Mouse (Mus musculus): Measurements from ENCODE around the gene Myo9b. TPM values are rescaled to one million over a fixed set of nuclear protein-coding genes. Genes with fewer than 3 reads are reported as not detected.

The Myo9b gene
- polyA plus RNA-seq, 1 experiment from 2014 or later = 13.6 TPM

- 54% methylated on average over 8 of the region's 8 CpGs for WGBS
- Histone ChIP-seq H3K27ac (no peak overlapping the region), H3K9me3 (replicated peaks) (no peaks in the 10 kb centered on the region), H3K4me1 (replicated peaks) (peaks cover 52% of the 10 kb centered on the region), H3K36me3 (peaks cover 36% of the 10 kb centered on the region), H3K9ac (no peak overlapping the region), H3K4me2 (peak overlapping the region; percentile 59), H3K4me3 (peak overlapping the region; percentile 25), H3K27me3 (no peaks in the 10 kb centered on the region)
- ATAC-seq (replicated peaks; ENCODE audit: insufficient number of reproducible peaks, insufficient read depth, low FRiP score, low read depth) = no peak
These were observed 104.0 kb downstream of the Myo9b start for GRCm38 (mm10) chr8:71376423-71377030.

DNA sequence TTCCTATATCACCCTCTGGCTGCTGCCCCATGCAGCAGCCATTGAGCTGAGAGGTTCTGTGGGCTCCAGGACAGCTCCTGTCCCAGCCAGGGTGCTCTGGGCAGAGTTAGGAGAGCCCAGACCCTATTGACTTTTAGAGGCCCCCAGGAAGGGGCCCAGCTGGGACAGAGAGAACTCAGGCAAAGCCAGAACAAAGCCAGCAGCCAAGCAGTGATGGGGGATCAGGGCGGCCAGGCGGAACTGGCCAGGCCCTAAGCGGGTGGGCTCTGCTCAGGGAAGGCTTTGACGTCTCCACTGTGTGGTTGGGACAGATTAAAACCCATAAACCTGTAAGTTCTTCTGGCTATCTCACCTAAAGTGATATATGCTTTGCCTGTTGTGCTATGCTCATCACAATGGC, 106.5 kb downstream of the Myo9b start:
- Histone ChIP-seq H3K4me1 (replicated peaks) (peaks cover 61% of the 10 kb centered on the region), H3K27me3 (no peaks in the 10 kb centered on the region), H3K4me3 (peak overlapping the region; percentile 81), H3K4me2 (peak overlapping the region; percentile 97), H3K36me3 (peaks cover 30% of the 10 kb centered on the region), H3K9me3 (replicated peaks) (no peaks in the 10 kb centered on the region), H3K27ac (no peak overlapping the region), H3K9ac (0 out of 2 replicates have a peak overlapping the region, but pooled peaks have one; percentile 86)
- WGBS = 71% methylated on average over 4 of the region's 4 CpGs
- no peak for ATAC-seq (replicated peaks; ENCODE audit: insufficient number of reproducible peaks, insufficient read depth, low FRiP score, low read depth)

DNA sequence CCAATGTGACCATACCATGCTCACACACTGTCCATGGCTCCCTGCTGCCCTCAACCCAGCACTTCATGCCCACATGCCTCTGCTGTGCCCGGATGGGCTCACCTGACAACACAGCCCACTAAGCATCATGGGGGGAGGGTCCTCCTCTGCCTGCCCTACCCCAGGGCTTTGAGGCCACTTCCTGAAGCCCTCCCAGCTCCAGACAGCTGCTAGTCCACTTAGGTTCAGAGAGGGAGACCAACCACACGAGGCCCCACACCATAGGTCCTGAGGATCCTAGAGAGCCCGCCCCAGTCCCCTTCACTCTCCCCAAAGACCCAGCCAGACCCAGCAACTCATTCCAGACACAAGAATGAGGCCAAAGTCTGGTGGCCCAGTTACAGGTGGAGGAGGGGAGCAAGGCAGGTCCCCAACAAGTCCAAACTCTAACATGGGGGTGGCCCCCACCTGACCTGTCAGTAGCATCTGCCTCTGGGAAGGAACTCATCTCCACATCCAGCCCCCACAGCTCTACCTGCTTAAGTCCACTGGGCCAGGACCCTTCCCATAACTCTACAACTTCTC, 107.1 kb downstream of the Myo9b start:
- H3K36me3 ChIP-seq = peaks cover 24% of the 10 kb centered on the region; the same call in 1 of the 2 replicates
- 59% methylated on average over 3 of the region's 3 CpGs for WGBS
- no peak for ATAC-seq (replicated peaks; ENCODE audit: insufficient number of reproducible peaks, insufficient read depth, low FRiP score, low read depth)
- peak overlapping the region; percentile 86 for H3K9ac ChIP-seq
- peak overlapping the region; percentile 97 for H3K4me2 ChIP-seq
- peak overlapping the region; percentile 93; the same call in 1 of the 2 replicates for H3K27ac ChIP-seq
- H3K27me3 ChIP-seq = no peaks in the 10 kb centered on the region
- H3K4me1 ChIP-seq (replicated peaks) = peaks cover 61% of the 10 kb centered on the region
- H3K4me3 ChIP-seq = peak overlapping the region; percentile 81
- H3K9me3 ChIP-seq (replicated peaks) = no peaks in the 10 kb centered on the region

- no peaks in the 10 kb centered on the region for H3K27me3 ChIP-seq
- peak overlapping the region; percentile 93 for H3K27ac ChIP-seq
- peak overlapping the region; percentile 86 for H3K9ac ChIP-seq
- no peak for ATAC-seq (replicated peaks; ENCODE audit: insufficient number of reproducible peaks, insufficient read depth, low FRiP score, low read depth)
- H3K36me3 ChIP-seq = peaks cover 16% of the 10 kb centered on the region; the same call in 1 of the 2 replicates
- H3K9me3 ChIP-seq (replicated peaks) = no peaks in the 10 kb centered on the region
- WGBS = 2% methylated on average over 72 of the region's 72 CpGs
- H3K4me1 ChIP-seq (replicated peaks) = peaks cover 54% of the 10 kb centered on the region
- H3K4me3 ChIP-seq = peak overlapping the region; percentile 81
- H3K4me2 ChIP-seq = peak overlapping the region; percentile 97
These were observed 108.0 kb downstream of the Myo9b start for GRCm38 (mm10) chr8:71380178-71381171.

DNA sequence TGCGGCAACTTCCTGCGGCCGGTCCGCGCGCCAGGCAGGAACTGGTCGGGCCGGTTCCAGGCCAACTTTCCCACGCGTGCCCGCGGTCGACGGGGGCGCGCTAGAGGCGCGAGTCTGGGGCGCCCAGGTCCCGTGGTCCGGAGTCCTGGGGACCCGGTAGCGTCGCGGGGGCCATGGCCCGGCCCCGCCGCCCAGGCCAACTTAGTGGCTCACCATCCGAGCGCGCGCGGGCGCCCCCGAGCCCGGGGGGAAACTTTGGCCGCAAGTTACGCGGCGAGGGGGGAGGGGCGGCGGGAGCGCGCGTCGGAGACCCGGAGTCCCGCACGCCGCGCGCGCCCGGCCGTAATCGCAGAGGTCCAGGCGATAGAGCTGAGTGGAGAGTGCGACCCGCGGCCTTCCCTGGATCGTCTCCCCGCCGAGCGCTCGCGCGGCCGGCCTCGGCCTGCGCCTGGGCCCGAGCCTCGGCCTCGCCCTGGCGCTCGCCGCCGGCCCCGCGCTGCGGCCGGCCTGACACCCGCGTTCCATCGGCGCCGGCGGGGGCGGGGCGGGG, 109.0 kb downstream of the Myo9b start, which contains the start of gene Nr2f6:
Gene Nr2f6 (minus strand): TSS at position 540 of the 550 bp plus-strand sequence.
- Histone ChIP-seq H3K36me3 (peaks cover 16% of the 10 kb centered on the region; the same call in 1 of the 2 replicates), H3K27me3 (no peaks in the 10 kb centered on the region), H3K4me1 (replicated peaks) (peaks cover 44% of the 10 kb centered on the region), H3K9ac (peak within 1 kb of the TSS; percentile 86), H3K27ac (peak within 1 kb of the TSS; percentile 93), H3K4me3 (peak within 1 kb of the TSS; percentile 81), H3K9me3 (replicated peaks) (no peaks in the 10 kb centered on the region), H3K4me2 (peak within 1 kb of the TSS; percentile 97)
- under 1% methylated on average over 44 of the region's 89 CpGs for WGBS
- ATAC-seq (replicated peaks; ENCODE audit: insufficient number of reproducible peaks, insufficient read depth, low FRiP score, low read depth) = peak; percentile 51

DNA sequence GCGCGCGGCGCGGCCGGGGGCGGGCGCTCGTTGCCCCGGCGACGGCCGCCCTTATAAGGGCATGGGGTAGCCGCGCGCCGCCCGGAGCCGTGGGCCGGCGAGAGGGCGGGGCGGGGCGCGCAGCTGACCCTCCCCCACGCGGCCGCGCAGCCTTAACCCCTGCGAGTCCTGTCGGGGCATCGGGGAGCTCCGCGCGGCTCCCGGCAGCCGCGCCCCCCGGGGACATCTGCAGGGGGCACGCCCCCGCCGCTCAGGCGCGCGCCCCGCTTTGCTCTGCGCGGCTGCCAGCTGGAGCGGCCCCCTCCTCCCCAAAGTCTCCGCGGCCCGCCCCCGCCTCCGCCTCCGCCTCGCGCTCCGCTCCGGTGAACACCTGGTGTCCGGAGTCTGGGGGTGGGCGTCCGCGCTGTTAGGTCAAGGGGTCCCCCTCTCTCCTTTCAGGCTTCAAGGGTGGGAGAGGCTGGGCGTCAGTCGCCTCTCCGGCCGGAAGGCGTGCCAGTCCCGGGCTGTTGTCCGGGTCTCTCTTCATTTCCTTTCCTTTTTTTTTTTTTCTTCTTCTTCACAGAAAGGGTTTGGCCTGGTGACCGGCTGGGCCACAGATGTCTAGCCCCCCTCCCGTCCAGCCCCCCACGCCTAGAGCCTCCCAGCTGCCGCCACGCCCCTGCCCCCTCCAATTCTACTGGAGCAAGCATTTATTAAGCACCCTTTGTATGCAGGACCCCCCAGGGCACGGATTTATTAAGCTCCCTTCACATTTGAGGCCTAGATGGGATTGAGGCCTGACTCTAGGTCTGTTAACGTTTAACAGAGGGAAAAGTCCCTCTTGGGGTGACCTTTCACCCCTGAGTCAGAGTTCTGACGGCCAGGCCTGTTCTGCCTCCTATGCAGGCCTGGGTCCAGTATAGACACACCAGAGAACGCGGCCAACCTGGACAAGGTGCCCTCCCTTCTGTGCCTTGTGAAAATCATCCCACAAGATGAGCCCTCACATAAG, 109.8 kb downstream of the Myo9b start:
- H3K27ac ChIP-seq = peak overlapping the region; percentile 93
- peaks cover 12% of the 10 kb centered on the region; the same call in 1 of the 2 replicates for H3K36me3 ChIP-seq
- H3K9ac ChIP-seq = peak overlapping the region; percentile 86
- peaks cover 36% of the 10 kb centered on the region for H3K4me1 ChIP-seq (replicated peaks)
- H3K9me3 ChIP-seq (replicated peaks) = no peaks in the 10 kb centered on the region
- H3K4me2 ChIP-seq = peak overlapping the region; percentile 97
- 5% methylated on average over 45 of the region's 80 CpGs for WGBS
- no peaks in the 10 kb centered on the region for H3K27me3 ChIP-seq
- peak; percentile 91 for ATAC-seq (replicated peaks; ENCODE audit: insufficient number of reproducible peaks, insufficient read depth, low FRiP score, low read depth)
- H3K4me3 ChIP-seq = peak overlapping the region; percentile 81

GRCm38 (mm10) chr8:71383396-71383795, 110.9 kb downstream of the Myo9b start:
- Histone ChIP-seq H3K36me3 (0 out of 2 replicates have a peak, but pooled peaks cover under 1% of the 10 kb centered on the region), H3K9ac (no peak overlapping the region), H3K4me3 (no peak overlapping the region), H3K9me3 (replicated peaks) (no peaks in the 10 kb centered on the region), H3K4me1 (replicated peaks) (peaks cover 34% of the 10 kb centered on the region), H3K27me3 (no peaks in the 10 kb centered on the region), H3K4me2 (no peak overlapping the region), H3K27ac (peak overlapping the region; percentile 93; the same call in 1 of the 2 replicates)
- no peak for ATAC-seq (replicated peaks; ENCODE audit: insufficient number of reproducible peaks, insufficient read depth, low FRiP score, low read depth)
- WGBS = 45% methylated on average over 12 of the region's 12 CpGs

DNA sequence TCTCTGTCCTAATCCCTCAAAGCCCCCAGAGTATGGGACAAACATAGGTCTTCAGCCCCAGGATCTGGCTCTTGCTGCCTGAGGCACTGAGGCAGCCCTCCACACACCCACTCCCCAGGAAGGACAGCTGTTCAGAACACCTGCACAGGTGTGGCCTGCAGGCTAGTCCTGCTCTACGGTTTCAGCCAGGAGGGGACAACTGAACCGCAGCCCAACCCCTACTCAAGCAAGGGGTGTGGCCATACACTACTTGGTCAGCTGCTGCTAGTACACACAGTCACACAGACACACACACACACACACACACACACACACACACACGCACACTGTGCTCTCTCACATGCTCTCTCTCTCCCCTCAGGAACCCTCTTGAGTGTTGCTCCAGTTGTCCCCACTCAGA, 111.3 kb downstream of the Myo9b start:
- Histone ChIP-seq H3K4me2 (no peak overlapping the region), H3K4me1 (replicated peaks) (peaks cover 31% of the 10 kb centered on the region), H3K9ac (no peak overlapping the region), H3K27me3 (no peaks in the 10 kb centered on the region), H3K36me3 (no peaks in the 10 kb centered on the region), H3K4me3 (no peak overlapping the region), H3K27ac (no peak overlapping the region), H3K9me3 (replicated peaks) (no peaks in the 10 kb centered on the region)
- no peak for ATAC-seq (replicated peaks; ENCODE audit: insufficient number of reproducible peaks, insufficient read depth, low FRiP score, low read depth)
- 63% methylated on average over 3 of the region's 3 CpGs for WGBS

DNA sequence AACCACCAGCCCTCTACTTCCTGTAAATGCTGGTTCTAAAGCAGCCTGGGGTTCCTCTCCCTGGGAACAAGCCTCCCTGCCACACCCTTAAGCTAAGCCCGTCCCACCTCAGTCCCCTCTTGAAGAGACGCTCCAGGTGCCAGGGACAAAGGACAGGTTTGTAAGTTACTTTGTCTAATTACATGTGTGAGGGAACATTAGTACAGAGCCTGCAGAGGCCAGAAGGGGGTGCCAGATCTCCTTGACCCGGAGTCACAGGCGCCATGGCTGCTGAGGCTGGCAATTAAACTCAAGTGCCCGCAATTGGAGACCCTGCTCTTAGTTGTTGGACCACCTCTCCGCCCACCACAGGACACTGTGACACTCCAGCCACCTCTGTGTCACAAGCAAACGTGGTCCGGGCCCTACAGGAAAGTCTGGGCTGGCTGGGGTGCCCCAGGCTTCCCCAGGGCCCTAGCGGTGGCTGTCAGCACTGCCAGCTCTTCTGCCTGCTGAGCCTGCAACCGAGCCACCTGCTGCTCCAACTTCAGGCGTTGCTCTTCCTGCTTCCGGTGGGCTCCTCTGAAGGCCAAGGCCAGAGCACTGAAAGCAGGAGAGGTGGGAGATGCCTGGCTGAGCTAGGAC, 112.8 kb downstream of the Myo9b start:
- no peaks in the 10 kb centered on the region for H3K9me3 ChIP-seq (replicated peaks)
- H3K4me3 ChIP-seq = no peak overlapping the region
- ATAC-seq (replicated peaks; ENCODE audit: insufficient number of reproducible peaks, insufficient read depth, low FRiP score, low read depth) = no peak
- H3K27ac ChIP-seq = no peak overlapping the region
- H3K9ac ChIP-seq = no peak overlapping the region
- H3K4me1 ChIP-seq (replicated peaks) = peaks cover 16% of the 10 kb centered on the region
- H3K36me3 ChIP-seq = no peaks in the 10 kb centered on the region
- 77% methylated on average over 12 of the region's 12 CpGs for WGBS
- no peak overlapping the region for H3K4me2 ChIP-seq
- no peaks in the 10 kb centered on the region for H3K27me3 ChIP-seq

DNA sequence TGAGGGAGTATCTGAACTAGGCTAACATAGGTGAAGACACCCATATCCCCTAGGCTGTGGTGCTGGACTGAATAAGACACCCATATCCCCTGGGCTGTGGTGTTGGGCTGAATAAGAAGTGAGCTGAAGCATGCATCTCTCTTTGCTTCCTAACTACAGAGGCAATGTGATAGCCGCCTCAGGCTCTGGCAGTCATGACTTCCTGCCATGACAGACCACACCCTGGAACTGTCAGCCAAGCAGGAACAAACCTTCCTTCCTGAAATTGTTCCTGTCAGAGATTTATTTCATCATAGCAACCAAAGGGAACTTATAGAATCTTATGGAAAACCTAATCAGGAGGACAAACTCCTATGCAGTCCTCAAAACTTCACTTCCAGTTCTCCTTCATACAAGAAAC, 115.8 kb downstream of the Myo9b start:
- no peak overlapping the region for H3K9ac ChIP-seq
- H3K4me1 ChIP-seq (replicated peaks) = peaks cover 1% of the 10 kb centered on the region
- no peak overlapping the region for H3K27ac ChIP-seq
- no peaks in the 10 kb centered on the region for H3K9me3 ChIP-seq (replicated peaks)
- no peak for ATAC-seq (replicated peaks; ENCODE audit: insufficient number of reproducible peaks, insufficient read depth, low FRiP score, low read depth)
- no peaks in the 10 kb centered on the region for H3K36me3 ChIP-seq
- H3K4me3 ChIP-seq = no peak overlapping the region
- H3K4me2 ChIP-seq = no peak overlapping the region
- 47% methylated on average over 1 of the region's 1 CpGs for WGBS
- H3K27me3 ChIP-seq = no peaks in the 10 kb centered on the region

Measured in heart, embryonic 15.5 days (tissue).